Mouse (Mus musculus): ENCODE results near the gene Iffo1. TPM values are rescaled to one million over a fixed set of nuclear protein-coding genes. Genes with fewer than 3 reads are reported as not detected.

Iffo1 gene
- polyA plus RNA-seq, 1 experiment from 2014 or later, result 4.8 TPM

DNA sequence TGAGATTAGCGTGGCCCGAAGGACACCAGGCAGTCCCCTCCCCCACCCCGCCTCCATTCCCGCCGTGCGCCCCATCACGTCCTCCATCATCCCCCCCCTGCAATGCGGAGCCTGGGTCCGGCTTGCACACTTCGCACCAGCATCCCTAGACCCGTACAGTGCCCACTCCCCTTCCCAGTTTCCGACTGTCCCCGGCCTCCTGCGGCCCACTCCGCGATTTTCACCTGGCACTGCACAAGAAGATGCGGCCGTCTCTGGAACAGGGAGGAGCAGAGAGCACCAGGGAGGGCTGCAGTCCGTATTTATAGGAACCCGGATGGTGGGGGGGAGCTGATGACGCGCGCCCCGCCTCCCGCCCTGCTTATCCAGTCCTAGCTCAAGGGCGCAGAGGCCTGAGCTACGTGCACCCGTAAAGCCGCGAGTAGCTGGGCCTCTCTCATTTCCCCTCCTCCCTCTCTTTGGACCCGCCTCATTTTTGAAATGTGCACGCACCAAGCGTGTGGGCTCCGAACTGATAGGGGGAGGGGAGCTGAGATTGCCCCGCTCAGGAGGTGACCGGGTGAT, 20.4 kb downstream of the Iffo1 start:
- H3K9ac ChIP-seq (replicated peaks), result peak overlapping the region; percentile 76
- peak overlapping the region; percentile 72 for H3K4me3 ChIP-seq (ENCODE audit: low read depth, low read length)
- ATAC-seq (peak; percentile 80), DNase-seq (peak; percentile 96)
- no peaks in the 10 kb centered on the region for H3K27me3 ChIP-seq (ENCODE audit: insufficient read depth, low read length)
- peaks cover 47% of the 10 kb centered on the region for H3K4me1 ChIP-seq (ENCODE audit: insufficient read depth)
- no peaks in the 10 kb centered on the region for H3K9me3 ChIP-seq (ENCODE audit: low read length)
- TF ChIP-seq CTCF (IDR thresholded peaks at IDR 0.05; ENCODE audit: low read depth), result no peak
- peak; percentile 45; the same call in 1 of the 2 replicates for TF ChIP-seq EP300 (IDR thresholded peaks at IDR 0.05; ENCODE audit: low read depth)
- WGBS (ENCODE audit: insufficient replicate concordance), result 0% methylated on average over 36 of the region's 36 CpGs
- H3K27ac ChIP-seq (ENCODE audit: low read depth), result peak overlapping the region; percentile 97
- H3K4me2 ChIP-seq (ENCODE audit: low read depth, low read length), result peak overlapping the region; percentile 75
- peaks cover 55% of the 10 kb centered on the region for H3K36me3 ChIP-seq (replicated peaks; ENCODE audit: insufficient read depth, low read length)

DNA sequence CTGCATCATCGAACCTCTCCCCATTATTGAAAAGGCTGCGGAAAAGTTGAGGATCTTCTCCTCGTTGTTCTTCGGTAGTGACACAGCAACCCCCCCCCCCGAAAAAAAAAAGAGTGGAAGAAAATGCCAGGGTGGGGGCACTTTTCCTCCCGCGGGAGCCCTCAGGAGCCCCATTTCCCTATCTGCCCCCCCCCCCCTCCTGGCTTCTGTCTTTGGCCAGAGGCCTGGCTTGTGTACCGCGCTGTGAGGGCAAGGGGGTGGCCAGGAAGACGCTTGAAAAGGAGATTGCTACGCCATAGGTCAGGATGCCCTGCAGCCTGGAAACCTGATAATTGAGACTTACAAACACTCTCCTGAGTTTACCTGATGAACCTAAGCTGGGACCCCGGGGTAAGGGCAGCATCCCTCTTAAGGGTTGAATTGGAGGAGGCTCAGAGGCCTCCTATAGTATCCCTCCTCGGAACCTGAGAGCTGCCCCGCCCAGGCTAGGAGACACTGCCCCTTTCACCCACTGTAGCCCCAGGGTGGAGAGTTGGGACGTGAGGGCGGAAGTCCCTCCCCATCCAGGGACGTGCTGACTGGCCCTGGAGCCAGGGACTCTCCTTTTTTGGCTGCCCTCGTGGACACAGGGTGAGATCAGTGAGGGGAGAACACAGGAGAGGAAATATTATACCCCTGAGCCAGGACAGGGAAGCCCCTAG, 21.2 kb downstream of the Iffo1 start, which contains the start of gene Gapdh:
Gene Gapdh (minus strand): TSS at position 417 of the 701 bp plus-strand sequence.
- Histone ChIP-seq H3K9me3 (ENCODE audit: low read length) (no peaks in the 10 kb centered on the region), H3K36me3 (replicated peaks; ENCODE audit: insufficient read depth, low read length) (peaks cover 57% of the 10 kb centered on the region), H3K9ac (replicated peaks) (peak within 1 kb of the TSS; percentile 76), H3K27ac (ENCODE audit: low read depth) (peak within 1 kb of the TSS; percentile 97), H3K4me1 (ENCODE audit: insufficient read depth) (peaks cover 39% of the 10 kb centered on the region), H3K4me2 (ENCODE audit: low read depth, low read length) (peak within 1 kb of the TSS; percentile 75), H3K4me3 (ENCODE audit: low read depth, low read length) (peak within 1 kb of the TSS; percentile 72), H3K27me3 (ENCODE audit: insufficient read depth, low read length) (no peaks in the 10 kb centered on the region)
- peak; percentile 83 for DNase-seq
- 2% methylated on average over 18 of the region's 18 CpGs for WGBS (ENCODE audit: insufficient replicate concordance)
- TF ChIP-seq EP300 (IDR thresholded peaks at IDR 0.05; ENCODE audit: low read depth) (peak; percentile 47; the same call in 1 of the 2 replicates), CTCF (IDR thresholded peaks at IDR 0.05; ENCODE audit: low read depth) (no peak)
- peak; percentile 73 for ATAC-seq

DNA sequence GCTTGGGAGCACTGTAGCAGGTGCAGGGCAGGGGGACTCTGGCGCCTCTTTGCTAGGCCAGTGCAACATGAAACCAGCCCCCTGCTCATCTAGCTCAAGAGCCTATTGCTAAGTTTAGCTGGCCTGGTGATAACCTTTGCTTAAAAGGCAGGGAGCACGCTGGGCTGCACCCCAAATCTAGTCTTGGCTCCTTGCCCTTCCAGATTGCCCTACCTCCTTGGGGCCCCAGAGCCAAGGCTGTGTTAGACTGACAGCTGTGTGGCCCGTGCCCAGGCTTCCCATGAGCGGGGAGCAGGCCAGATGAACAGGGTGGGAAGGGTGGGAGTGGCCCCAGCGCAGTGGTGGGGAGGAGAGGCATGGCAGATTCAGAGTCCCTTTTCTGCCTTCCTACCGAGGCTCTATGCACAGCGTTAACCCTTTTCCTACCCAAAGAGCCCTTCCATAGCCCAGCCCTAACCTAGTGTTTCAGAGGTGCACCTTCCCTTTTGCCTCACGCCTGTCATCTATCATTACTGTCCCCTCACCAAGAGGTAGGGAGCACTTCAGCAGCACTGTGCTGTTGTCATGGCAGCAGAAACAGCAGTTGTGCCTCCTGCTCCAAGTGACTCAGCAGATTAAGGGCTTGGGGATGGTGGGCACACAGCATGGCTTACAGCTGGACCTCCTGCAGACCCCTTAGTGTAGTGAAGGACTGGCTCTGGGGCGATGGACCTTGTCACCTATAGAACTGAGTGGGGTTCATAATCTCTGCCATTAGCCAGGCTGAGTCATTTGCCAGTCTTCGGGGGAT, 22.0 kb downstream of the Iffo1 start:
- peak; percentile 7 for ATAC-seq
- H3K4me1 ChIP-seq (ENCODE audit: insufficient read depth), result peaks cover 39% of the 10 kb centered on the region
- DNase-seq, result peak; percentile 56

GRCm38 (mm10) chr6:125168086-125168485, 23.0 kb downstream of the Iffo1 start:
- 92% methylated on average over 14 of the region's 14 CpGs for WGBS (ENCODE audit: insufficient replicate concordance)
- no peak overlapping the region for H3K4me2 ChIP-seq (ENCODE audit: low read depth, low read length)
- DNase-seq, result no peak
- no peak for ATAC-seq
- no peak overlapping the region for H3K4me3 ChIP-seq (ENCODE audit: low read depth, low read length)
- no peaks in the 10 kb centered on the region for H3K27me3 ChIP-seq (ENCODE audit: insufficient read depth, low read length)
- no peak overlapping the region for H3K9ac ChIP-seq (replicated peaks)
- TF ChIP-seq EP300 (IDR thresholded peaks at IDR 0.05; ENCODE audit: low read depth) (no peak), CTCF (IDR thresholded peaks at IDR 0.05; ENCODE audit: low read depth) (no peak)
- H3K27ac ChIP-seq (ENCODE audit: low read depth), result peak overlapping the region; percentile 44; the same call in 1 of the 2 replicates
- H3K36me3 ChIP-seq (replicated peaks; ENCODE audit: insufficient read depth, low read length), result peaks cover 69% of the 10 kb centered on the region
- peaks cover 39% of the 10 kb centered on the region for H3K4me1 ChIP-seq (ENCODE audit: insufficient read depth)
- H3K9me3 ChIP-seq (ENCODE audit: low read length), result no peaks in the 10 kb centered on the region

More for the DNA sequence above, 22.0 kb downstream of the Iffo1 start:
- H3K36me3 ChIP-seq (replicated peaks; ENCODE audit: insufficient read depth, low read length), result peaks cover 65% of the 10 kb centered on the region
- 28% methylated on average over 10 of the region's 10 CpGs for WGBS (ENCODE audit: insufficient replicate concordance)
- H3K4me3 ChIP-seq (ENCODE audit: low read depth, low read length), result peak overlapping the region; percentile 72
- peak overlapping the region; percentile 97 for H3K27ac ChIP-seq (ENCODE audit: low read depth)
- TF ChIP-seq EP300 (IDR thresholded peaks at IDR 0.05; ENCODE audit: low read depth) (no peak), CTCF (IDR thresholded peaks at IDR 0.05; ENCODE audit: low read depth) (no peak)
- H3K27me3 ChIP-seq (ENCODE audit: insufficient read depth, low read length), result no peaks in the 10 kb centered on the region
- H3K9ac ChIP-seq (replicated peaks), result peak overlapping the region; percentile 76
- peak overlapping the region; percentile 75 for H3K4me2 ChIP-seq (ENCODE audit: low read depth, low read length)
- no peaks in the 10 kb centered on the region for H3K9me3 ChIP-seq (ENCODE audit: low read length)

- DNase-seq, result no peak
Observed at GRCm38 (mm10) chr6:125170194-125170593, 25.2 kb downstream of the Iffo1 start.

DNA sequence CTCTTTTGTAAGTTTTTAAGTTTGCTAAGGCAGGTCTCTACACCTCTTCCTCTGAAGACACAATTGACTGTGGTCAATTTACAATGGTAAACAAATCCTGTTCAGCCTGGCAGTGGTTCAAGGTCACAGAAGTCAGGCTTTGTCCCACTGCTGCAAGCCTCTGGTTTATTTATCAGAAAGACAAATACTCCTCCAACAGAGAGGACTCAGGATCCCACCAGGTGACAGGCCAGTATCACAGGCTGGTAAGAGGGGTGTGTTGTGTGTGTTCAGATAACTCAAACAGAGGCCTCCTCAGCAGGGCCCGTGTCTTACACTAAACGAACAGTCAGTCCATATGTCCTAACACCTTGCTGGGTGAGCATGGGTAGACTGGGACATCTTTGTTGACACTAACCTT, 27.4 kb downstream of the Iffo1 start:
- peak; percentile 80 for ATAC-seq
- H3K9ac ChIP-seq (replicated peaks), result no peak overlapping the region

More at GRCm38 (mm10) chr6:125170194-125170593, 25.2 kb downstream of the Iffo1 start:
- H3K4me1 ChIP-seq (ENCODE audit: insufficient read depth), result peaks cover 31% of the 10 kb centered on the region
- H3K4me2 ChIP-seq (ENCODE audit: low read depth, low read length), result no peak overlapping the region
- no peaks in the 10 kb centered on the region for H3K27me3 ChIP-seq (ENCODE audit: insufficient read depth, low read length)
- H3K27ac ChIP-seq (ENCODE audit: low read depth), result no peak overlapping the region
- no peaks in the 10 kb centered on the region for H3K9me3 ChIP-seq (ENCODE audit: low read length)
- ATAC-seq, result no peak
- H3K9ac ChIP-seq (replicated peaks), result no peak overlapping the region
- no peak overlapping the region for H3K4me3 ChIP-seq (ENCODE audit: low read depth, low read length)
- WGBS (ENCODE audit: insufficient replicate concordance), result 81% methylated on average over 6 of the region's 6 CpGs
- TF ChIP-seq CTCF (IDR thresholded peaks at IDR 0.05; ENCODE audit: low read depth) (peak; percentile 47), EP300 (IDR thresholded peaks at IDR 0.05; ENCODE audit: low read depth) (no peak)
- peaks cover 77% of the 10 kb centered on the region for H3K36me3 ChIP-seq (replicated peaks; ENCODE audit: insufficient read depth, low read length)

More for the DNA sequence above, 27.4 kb downstream of the Iffo1 start:
- no peak for TF ChIP-seq CTCF (IDR thresholded peaks at IDR 0.05; ENCODE audit: low read depth)
- TF ChIP-seq EP300 (IDR thresholded peaks at IDR 0.05; ENCODE audit: low read depth), result peak; percentile 56; the same call in 1 of the 2 replicates
- DNase-seq, result peak; percentile 50
- Histone ChIP-seq H3K9me3 (ENCODE audit: low read length) (no peaks in the 10 kb centered on the region), H3K27me3 (ENCODE audit: insufficient read depth, low read length) (no peaks in the 10 kb centered on the region), H3K4me1 (ENCODE audit: insufficient read depth) (peaks cover 19% of the 10 kb centered on the region), H3K36me3 (replicated peaks; ENCODE audit: insufficient read depth, low read length) (peaks cover 96% of the 10 kb centered on the region), H3K27ac (ENCODE audit: low read depth) (peak overlapping the region; percentile 78), H3K4me2 (ENCODE audit: low read depth, low read length) (no peak overlapping the region), H3K4me3 (ENCODE audit: low read depth, low read length) (no peak overlapping the region)
- 64% methylated on average over 2 of the region's 2 CpGs for WGBS (ENCODE audit: insufficient replicate concordance)
